Mouse (Mus musculus): ENCODE results near the gene Nlrp14. TPM values are rescaled to one million over a fixed set of nuclear protein-coding genes. Genes with fewer than 3 reads are reported as not detected.

Nlrp14 gene
- polyA plus RNA-seq, 1 experiment from 2014 or later, result not detected

DNA sequence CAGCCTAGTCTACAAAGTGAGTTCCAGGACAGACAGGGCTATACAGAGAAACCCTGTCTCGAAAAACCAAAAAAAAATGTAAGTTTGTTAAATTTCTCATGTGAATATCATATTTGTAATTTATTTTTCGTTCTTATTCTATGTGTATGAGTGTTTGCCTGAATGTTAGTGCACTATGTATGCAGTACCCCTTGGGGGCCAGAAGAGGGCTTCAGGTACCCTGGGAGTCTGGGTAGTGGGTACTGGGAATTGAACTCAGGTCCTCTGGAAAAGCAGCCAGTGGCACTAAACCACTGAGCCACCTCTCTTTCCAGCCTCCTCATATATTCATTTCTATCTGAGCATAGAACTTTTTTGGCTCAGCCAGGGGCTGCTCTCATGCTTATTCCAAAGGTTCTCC lies 50.1 kb downstream of the Nlrp14 start:
- H3K4me1 ChIP-seq (ENCODE audit: control insufficient read depth, insufficient read depth, low read length), result no peaks in the 10 kb centered on the region
- no peak overlapping the region for H3K4me2 ChIP-seq (ENCODE audit: low read length)
- DNase-seq (no peak), ATAC-seq (ENCODE audit: low FRiP score, low TSS enrichment) (no peak)
- H3K4me3 ChIP-seq (replicated peaks; ENCODE audit: low read depth, low read length), result no peak overlapping the region
- H3K9me3 ChIP-seq (ENCODE audit: control insufficient read depth, low read length), result no peaks in the 10 kb centered on the region
- no peaks in the 10 kb centered on the region for H3K36me3 ChIP-seq (ENCODE audit: control insufficient read depth, insufficient read depth, low read length)
- H3K9ac ChIP-seq (replicated peaks; ENCODE audit: low read length), result no peak overlapping the region
- no peak overlapping the region for H3K27ac ChIP-seq (replicated peaks; ENCODE audit: low read depth, low read length)
- H3K27me3 ChIP-seq (ENCODE audit: control insufficient read depth, insufficient read depth, low read length), result no peaks in the 10 kb centered on the region; the same call in 1 of the 2 replicates
- WGBS, result 81% methylated on average over 2 of the region's 2 CpGs

DNA sequence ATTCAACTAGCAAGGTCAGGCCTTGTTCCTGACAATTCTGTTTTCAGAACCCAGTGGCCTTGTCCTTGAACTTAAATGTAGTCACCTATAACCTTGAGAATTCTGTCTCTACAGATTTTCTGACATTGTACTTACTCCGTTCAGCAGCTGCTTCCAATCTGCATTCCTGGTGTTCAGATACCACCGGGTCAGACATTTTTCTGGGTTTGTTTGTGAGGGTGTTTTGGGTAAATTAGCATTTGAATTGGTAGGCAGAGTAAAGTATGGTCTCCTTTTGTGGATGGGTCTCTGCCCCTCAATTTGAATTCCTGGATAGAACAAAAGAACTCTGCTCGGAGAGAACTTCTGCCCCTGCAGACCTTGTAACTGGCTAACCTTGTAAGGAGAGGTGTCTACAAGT lies 70.1 kb downstream of the Nlrp14 start:
- Histone ChIP-seq H3K27me3 (ENCODE audit: control insufficient read depth, insufficient read depth, low read length) (no peaks in the 10 kb centered on the region), H3K27ac (replicated peaks; ENCODE audit: low read depth, low read length) (no peak overlapping the region), H3K4me3 (replicated peaks; ENCODE audit: low read depth, low read length) (no peak overlapping the region), H3K9ac (replicated peaks; ENCODE audit: low read length) (no peak overlapping the region), H3K4me1 (ENCODE audit: control insufficient read depth, insufficient read depth, low read length) (no peaks in the 10 kb centered on the region), H3K9me3 (ENCODE audit: control insufficient read depth, low read length) (no peaks in the 10 kb centered on the region), H3K4me2 (ENCODE audit: low read length) (no peak overlapping the region), H3K36me3 (ENCODE audit: control insufficient read depth, insufficient read depth, low read length) (no peaks in the 10 kb centered on the region)
- no peak for DNase-seq
- ATAC-seq (ENCODE audit: low FRiP score, low TSS enrichment), result no peak
- WGBS, result 13% methylated on average over 3 of the region's 3 CpGs

DNA sequence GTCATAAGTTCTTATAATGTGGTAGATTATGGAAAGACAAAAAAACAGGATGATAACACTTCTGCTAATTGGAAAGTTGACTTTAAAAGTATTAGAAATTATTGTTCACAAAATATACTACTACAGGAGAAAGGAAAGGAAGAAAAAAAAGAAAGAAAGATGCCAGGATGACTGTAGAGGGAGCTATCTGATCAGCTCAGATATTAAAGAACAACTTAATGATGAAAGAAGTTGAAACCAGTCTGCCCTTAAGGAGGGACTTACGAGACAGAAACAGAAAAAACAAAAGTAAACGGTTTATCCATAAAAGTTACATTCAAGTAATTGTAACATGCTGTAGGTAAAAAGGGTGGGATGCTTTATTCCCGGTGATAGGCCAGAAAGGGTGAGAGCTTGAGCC lies 70.7 kb downstream of the Nlrp14 start:
- H3K27ac ChIP-seq (replicated peaks; ENCODE audit: low read depth, low read length), result no peak overlapping the region
- H3K4me2 ChIP-seq (ENCODE audit: low read length), result no peak overlapping the region
- H3K9ac ChIP-seq (replicated peaks; ENCODE audit: low read length), result no peak overlapping the region
- ATAC-seq (ENCODE audit: low FRiP score, low TSS enrichment) (no peak), DNase-seq (no peak)
- no peaks in the 10 kb centered on the region for H3K27me3 ChIP-seq (ENCODE audit: control insufficient read depth, insufficient read depth, low read length)
- no peak overlapping the region for H3K4me3 ChIP-seq (replicated peaks; ENCODE audit: low read depth, low read length)
- 81% methylated on average over 3 of the region's 3 CpGs for WGBS
- H3K9me3 ChIP-seq (ENCODE audit: control insufficient read depth, low read length), result no peaks in the 10 kb centered on the region
- H3K36me3 ChIP-seq (ENCODE audit: control insufficient read depth, insufficient read depth, low read length), result no peaks in the 10 kb centered on the region
- H3K4me1 ChIP-seq (ENCODE audit: control insufficient read depth, insufficient read depth, low read length), result no peaks in the 10 kb centered on the region

DNA sequence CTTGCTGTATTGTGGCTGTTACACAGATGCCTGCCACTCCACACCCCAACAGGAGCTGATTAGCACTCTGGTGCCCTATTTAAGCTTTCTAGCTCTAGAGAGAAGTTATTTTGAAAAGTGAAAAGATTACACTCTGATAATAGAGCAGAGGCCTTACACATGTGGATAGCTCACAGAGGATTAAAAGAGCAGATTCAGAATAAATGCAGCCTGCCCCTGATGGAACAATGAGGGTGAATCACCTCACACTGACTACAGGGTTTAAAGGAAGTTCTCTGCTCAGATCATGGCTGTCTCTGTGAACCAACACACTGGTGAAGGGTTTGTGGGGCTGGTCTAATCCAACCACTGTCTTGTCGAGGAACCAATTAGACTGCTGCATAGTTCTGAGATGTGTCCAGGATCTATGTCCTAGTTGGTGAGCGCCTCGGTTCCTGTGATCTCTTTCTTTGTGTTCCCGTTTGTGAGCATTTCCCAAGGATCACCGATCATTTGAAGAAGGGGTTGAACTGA lies 74.6 kb downstream of the Nlrp14 start:
- H3K9me3 ChIP-seq (ENCODE audit: control insufficient read depth, low read length), result no peaks in the 10 kb centered on the region
- no peak overlapping the region for H3K4me3 ChIP-seq (replicated peaks; ENCODE audit: low read depth, low read length)
- no peak overlapping the region for H3K4me2 ChIP-seq (ENCODE audit: low read length)
- 82% methylated on average over 5 of the region's 5 CpGs for WGBS
- H3K36me3 ChIP-seq (ENCODE audit: control insufficient read depth, insufficient read depth, low read length), result no peaks in the 10 kb centered on the region
- H3K4me1 ChIP-seq (ENCODE audit: control insufficient read depth, insufficient read depth, low read length), result no peaks in the 10 kb centered on the region
- DNase-seq (no peak), ATAC-seq (ENCODE audit: low FRiP score, low TSS enrichment) (no peak)
- H3K27ac ChIP-seq (replicated peaks; ENCODE audit: low read depth, low read length), result no peak overlapping the region
- no peak overlapping the region for H3K9ac ChIP-seq (replicated peaks; ENCODE audit: low read length)
- H3K27me3 ChIP-seq (ENCODE audit: control insufficient read depth, insufficient read depth, low read length), result no peaks in the 10 kb centered on the region

Other genes starting within 250 kb of the Nlrp14 start
- gene Olfr709-ps1, start 234.8 kb upstream of the Nlrp14 start, polyA plus RNA-seq (2014; fragmentation: Nextera tagmentation; extraction: Ambion mirVana), result not detected in 2 replicates
- not detected in 2 replicates for gene Olfr710, start 218.7 kb upstream of the Nlrp14 start, polyA plus RNA-seq (2014; fragmentation: Nextera tagmentation; extraction: Ambion mirVana)
- not detected in 2 replicates for gene Olfr6, start 203.1 kb upstream of the Nlrp14 start, polyA plus RNA-seq (2014; fragmentation: Nextera tagmentation; extraction: Ambion mirVana)
- gene Olfr711, start 191.5 kb upstream of the Nlrp14 start, polyA plus RNA-seq (2014; fragmentation: Nextera tagmentation; extraction: Ambion mirVana), result not detected in 2 replicates
- gene Olfr2, start 160.9 kb upstream of the Nlrp14 start, polyA plus RNA-seq (2014; fragmentation: Nextera tagmentation; extraction: Ambion mirVana), result not detected in 2 replicates
- not detected in 2 replicates for gene Olfr713, start 135.8 kb upstream of the Nlrp14 start, polyA plus RNA-seq (2014; fragmentation: Nextera tagmentation; extraction: Ambion mirVana)
- not detected in 2 replicates for gene Olfr714, start 96.0 kb upstream of the Nlrp14 start, polyA plus RNA-seq (2014; fragmentation: Nextera tagmentation; extraction: Ambion mirVana)
- not detected in 2 replicates for gene Olfr17, start 73.8 kb upstream of the Nlrp14 start, polyA plus RNA-seq (2014; fragmentation: Nextera tagmentation; extraction: Ambion mirVana)
- not detected in 2 replicates for gene Olfr715b, start 56.6 kb upstream of the Nlrp14 start, polyA plus RNA-seq (2014; fragmentation: Nextera tagmentation; extraction: Ambion mirVana)
- gene Olfr715, start 35.9 kb upstream of the Nlrp14 start, polyA plus RNA-seq (2014; fragmentation: Nextera tagmentation; extraction: Ambion mirVana), result not detected in 2 replicates
- gene Olfr716, start 28.7 kb upstream of the Nlrp14 start, polyA plus RNA-seq (2014; fragmentation: Nextera tagmentation; extraction: Ambion mirVana), result not detected in 2 replicates
- gene Rbmxl2, start 42.5 kb downstream of the Nlrp14 start, polyA plus RNA-seq (2014; fragmentation: Nextera tagmentation; extraction: Ambion mirVana), result not detected in 2 replicates
- 9.7 and 10.6 TPM in 2 replicates for gene Syt9, start 203.7 kb downstream of the Nlrp14 start, polyA plus RNA-seq (2014; fragmentation: Nextera tagmentation; extraction: Ambion mirVana)